In genomic region chr5:63823362-63824332, GRCm38 (mm10) we compare ENCODE assay signal across 11 mouse cellular contexts. TPM values are rescaled to one million over a fixed set of nuclear protein-coding genes. Genes with fewer than 3 reads are reported as not detected.
A peak's percentile ranks its signal among the peaks of the same experiment; 100 is the strongest.
DNase-seq lines count a peak whose midpoint lies in the region; ATAC-seq and TF ChIP-seq lines count a peak whose summit lies in the region.
"Had no signal": no experiment of that assay in that cellular context is flagged by ENCODE, and none has a peak within 500 bp of the region (broad histone marks: within the 10 kb centered on the region; RNA-seq: fewer than 3 reads in every experiment).

No protein-coding gene starts in this region.

- TF ChIP-seq CTCF in stomach, postnatal 0 days (IDR thresholded peaks at IDR 0.05; ENCODE audit: low read depth): no peak

- H3K4me1 ChIP-seq in liver, embryonic 15.5 days (replicated peaks): peaks cover 65% of the 10 kb centered on the region
- H3K4me1 ChIP-seq in kidney, embryonic 16.5 days (ENCODE audit: insufficient read depth, low read length): peaks cover 48% of the 10 kb centered on the region
- peaks cover 59% of the 10 kb centered on the region for H3K4me1 ChIP-seq in lung, embryonic 15.5 days
- 0 out of 2 replicates have a peak, but pooled peaks cover 2% of the 10 kb centered on the region for H3K4me1 ChIP-seq in stomach, postnatal 0 days (replicated peaks; ENCODE audit: control insufficient read depth, insufficient read depth)
- no peaks in the 10 kb centered on the region for H3K4me1 ChIP-seq in forebrain, embryonic 13.5 days

- no peak for ATAC-seq in liver, embryonic 15.5 days (ENCODE audit: insufficient read depth)
- ATAC-seq in kidney, embryonic 16.5 days (ENCODE audit: low FRiP score, low TSS enrichment): peak; percentile 52; the same call in 1 of the 2 replicates
- ATAC-seq in lung, embryonic 15.5 days (ENCODE audit: borderline replicate concordance, extremely low read depth, low FRiP score, low TSS enrichment): peak; percentile 13; the same call in 1 of the 2 replicates
- peak; percentile 78 for ATAC-seq in stomach, postnatal 0 days (ENCODE audit: low FRiP score, low TSS enrichment)
- ATAC-seq in forebrain, embryonic 13.5 days: no peak
- ATAC-seq: forebrain, embryonic 16.5 days had no signal

- H3K4me3 ChIP-seq in liver, embryonic 15.5 days (replicated peaks): no peak overlapping the region
- H3K4me3 ChIP-seq in kidney, embryonic 16.5 days (ENCODE audit: low read length): no peak overlapping the region
- H3K4me3 ChIP-seq in lung, embryonic 15.5 days: no peak overlapping the region
- no peak overlapping the region for H3K4me3 ChIP-seq in stomach, postnatal 0 days (ENCODE audit: low read depth, low read length)
- no peak overlapping the region for H3K4me3 ChIP-seq in forebrain, embryonic 13.5 days

- DNase-seq in liver: no peak
- DNase-seq in stomach, postnatal 0 days (ENCODE audit: low spot score): peak; percentile 91
- DNase-seq in cerebellum, postnatal 36 days: no peak
- no peak for DNase-seq in left cerebral cortex, adult 8-10 months (ENCODE audit: low spot score in 2 of 2)
- DNase-seq: cerebellum, postnatal 14 days; right cerebral cortex, postnatal 4 days had no signal

- no peaks in the 10 kb centered on the region for H3K27me3 ChIP-seq in liver, embryonic 15.5 days
- H3K27me3 ChIP-seq in kidney, embryonic 16.5 days (ENCODE audit: insufficient read depth, low read length): no peaks in the 10 kb centered on the region
- H3K27me3 ChIP-seq in lung, embryonic 15.5 days: no peaks in the 10 kb centered on the region
- no peaks in the 10 kb centered on the region for H3K27me3 ChIP-seq in stomach, postnatal 0 days (ENCODE audit: control insufficient read depth, insufficient read depth, low read length)
- no peaks in the 10 kb centered on the region for H3K27me3 ChIP-seq in forebrain, embryonic 13.5 days

- H3K27ac ChIP-seq in liver, embryonic 15.5 days (replicated peaks): peak overlapping the region; percentile 43
- peak overlapping the region; percentile 89 for H3K27ac ChIP-seq in kidney, embryonic 16.5 days (ENCODE audit: low read length)
- H3K27ac ChIP-seq in lung, embryonic 15.5 days: peak overlapping the region; percentile 29
- peak overlapping the region; percentile 76 for H3K27ac ChIP-seq in stomach, postnatal 0 days (replicated peaks)
- H3K27ac ChIP-seq in forebrain, embryonic 13.5 days: no peak overlapping the region

- H3K9me3 ChIP-seq in liver, embryonic 15.5 days (replicated peaks): no peaks in the 10 kb centered on the region
- no peaks in the 10 kb centered on the region for H3K9me3 ChIP-seq in kidney, embryonic 16.5 days (ENCODE audit: low read length)
- no peaks in the 10 kb centered on the region for H3K9me3 ChIP-seq in lung, embryonic 15.5 days
- H3K9me3 ChIP-seq in stomach, postnatal 0 days (ENCODE audit: control insufficient read depth, low read length): no peaks in the 10 kb centered on the region
- no peaks in the 10 kb centered on the region for H3K9me3 ChIP-seq in forebrain, embryonic 13.5 days (replicated peaks)

- no peak overlapping the region for H3K9ac ChIP-seq in liver, embryonic 15.5 days
- no peak overlapping the region for H3K9ac ChIP-seq in kidney, embryonic 16.5 days (replicated peaks; ENCODE audit: low read length)
- no peak overlapping the region for H3K9ac ChIP-seq in lung, embryonic 15.5 days
- H3K9ac ChIP-seq in stomach, postnatal 0 days (ENCODE audit: low read length): no peak overlapping the region
- H3K9ac ChIP-seq in forebrain, embryonic 13.5 days: no peak overlapping the region

- H3K4me2 ChIP-seq in liver, embryonic 15.5 days: no peak overlapping the region
- no peak overlapping the region for H3K4me2 ChIP-seq in kidney, embryonic 16.5 days (replicated peaks; ENCODE audit: low read depth, low read length)
- peak overlapping the region; percentile 5; the same call in 1 of the 2 replicates for H3K4me2 ChIP-seq in lung, embryonic 15.5 days
- no peak overlapping the region for H3K4me2 ChIP-seq in stomach, postnatal 0 days (replicated peaks; ENCODE audit: low read depth)
- H3K4me2 ChIP-seq in forebrain, embryonic 13.5 days: no peak overlapping the region

- H3K36me3 ChIP-seq in liver, embryonic 15.5 days (replicated peaks): no peaks in the 10 kb centered on the region
- H3K36me3 ChIP-seq in kidney, embryonic 16.5 days (ENCODE audit: insufficient read depth, low read length): no peaks in the 10 kb centered on the region
- no peaks in the 10 kb centered on the region for H3K36me3 ChIP-seq in lung, embryonic 15.5 days
- no peaks in the 10 kb centered on the region for H3K36me3 ChIP-seq in stomach, postnatal 0 days (ENCODE audit: control insufficient read depth, insufficient read depth, low read length)
- no peaks in the 10 kb centered on the region for H3K36me3 ChIP-seq in forebrain, embryonic 13.5 days (ENCODE audit: poor library complexity, severe bottlenecking)

- TF ChIP-seq EP300 in stomach, postnatal 0 days (optimal IDR thresholded peaks at IDR 0.05): no peak

- WGBS in liver, embryonic 15.5 days (ENCODE audit: insufficient replicate concordance): 55% methylated on average over 10 of the region's 10 CpGs
- 52% methylated on average over 10 of the region's 10 CpGs for WGBS in kidney, embryonic 16.5 days
- 45% methylated on average over 10 of the region's 10 CpGs for WGBS in lung, embryonic 15.5 days
- 43% methylated on average over 10 of the region's 10 CpGs for whole genome bisulfite sequencing in stomach, postnatal 0 days
- 61% methylated on average over 10 of the region's 10 CpGs for whole genome bisulfite sequencing in forebrain, embryonic 13.5 days

RNA-seq across cellular contexts. Expression of gene 0610040J01Rik, which starts 11.5 kb away (rescaled TPM):
- polyA plus RNA-seq in liver, embryonic 15.5 days (2015; fragmentation: Nextera tagmentation; extraction: Ambion mirVana): 20.4 and 24.6 TPM in 2 replicates
- 63.1 and 66.3 TPM in 2 replicates for polyA plus RNA-seq in kidney, embryonic 16.5 days (2015; fragmentation: Nextera tagmentation; extraction: Ambion mirVana)
- polyA plus RNA-seq in lung, embryonic 15.5 days (2015; fragmentation: Nextera tagmentation; extraction: Ambion mirVana): 25.7 and 28.9 TPM in 2 replicates
- polyA plus RNA-seq in stomach, postnatal 0 days (2015; fragmentation: Nextera tagmentation; extraction: Ambion mirVana): 53.8 and 56.2 TPM in 2 replicates
- polyA plus RNA-seq in forebrain, embryonic 13.5 days (2015; fragmentation: Nextera tagmentation; extraction: Ambion mirVana): 2.7 and 2.8 TPM in 2 replicates
- 1 to 10 TPM; 4.3 to 6.0 (median 4.9) TPM for total RNA-seq in left cerebral cortex, adult 8-10 months (2022)

Comparison
In these comparisons a context has a peak if more than half of its experiments do, and no peak if none do; other contexts are left out.
1. ATAC-seq: peak in kidney, embryonic 16.5 days (single experiment), lung, embryonic 15.5 days (single experiment) and stomach, postnatal 0 days (single experiment); none in liver, embryonic 15.5 days (single experiment) and forebrain, embryonic 13.5 days (single experiment).